Mouse (Mus musculus) forebrain, embryonic 12.5 days (tissue): ENCODE measurements at regions not wholly inside any gene's neighbourhood (a gene's known extent, or its start where the extent isn't known, plus 50 kb on each side); places are given as distances from the start of the nearest gene placed in this dataset.
"Not testable (repeated sequence)": the region's sequence is repeated elsewhere in the genome, so short reads cannot be mapped to it uniquely, and the experiment has no call there.

Source experiments
- ATAC-seq: fragments of 200-750 bp; cut with Nextera tagmentation; 2 replicates; pipeline ENCODE4 v1.8.0; 2017; ENCODE audit warnings: moderate TSS enrichment; ENCODE audit not compliant: low FRiP score
- H3K27ac ChIP-seq: fragments of 300-500 bp; sonication (generic); 2 replicates; pipeline ENCODE4 v1.5.1; 2016; ENCODE audit warnings: mild to moderate bottlenecking
- H3K27me3 ChIP-seq: fragments of 300-500 bp; sonication (generic); 2 replicates; pipeline ENCODE4 v1.6.1; 2016; ENCODE audit warnings: mild to moderate bottlenecking
- H3K36me3 ChIP-seq: fragments of 300-500 bp; sonication (generic); replicated peaks from 2 replicates; pipeline ENCODE4 v1.6.1; 2016; ENCODE audit warnings: mild to moderate bottlenecking
- H3K4me1 ChIP-seq: fragments of 300-500 bp; sonication (generic); 2 replicates; pipeline ENCODE4 v1.6.1; 2016
- H3K4me2 ChIP-seq: fragments of 300-500 bp; sonication (generic); 2 replicates; pipeline ENCODE4 v1.6.1; 2016; ENCODE audit warnings: mild to moderate bottlenecking, moderate library complexity
- H3K4me3 ChIP-seq: fragments of 300-500 bp; sonication (generic); replicated peaks from 2 replicates; pipeline ENCODE4 v1.5.1; 2016; ENCODE audit warnings: mild to moderate bottlenecking
- H3K9ac ChIP-seq: fragments of 300-500 bp; sonication (generic); 2 replicates; pipeline ENCODE4 v1.6.1; 2016; ENCODE audit warnings: mild to moderate bottlenecking
- H3K9me3 ChIP-seq: fragments of 300-500 bp; sonication (generic); 2 replicates; pipeline ENCODE4 v1.6.1; 2016
- WGBS: fragments of 180-500 bp; shearing (Covaris S2); methylation state at CpG from one replicate; pipeline ENCODE4 v1.1.7; 2016; 5-methylcytosine and 5-hydroxymethylcytosine counted together

GRCm38 (mm10) chr13:70216134-70216533, 413.9 kb downstream of the Med10 start:
- no peak overlapping the region for H3K4me2 ChIP-seq
- 77% methylated on average over 6 of the region's 6 CpGs for WGBS
- no peak overlapping the region for H3K27ac ChIP-seq
- H3K9me3 ChIP-seq: no peaks in the 10 kb centered on the region
- no peaks in the 10 kb centered on the region for H3K27me3 ChIP-seq
- peaks cover 17% of the 10 kb centered on the region for H3K4me1 ChIP-seq
- no peak for ATAC-seq
- H3K4me3 ChIP-seq: no peak overlapping the region
- no peaks in the 10 kb centered on the region for H3K36me3 ChIP-seq
- no peak overlapping the region for H3K9ac ChIP-seq

- Histone ChIP-seq H3K4me2 (no peak overlapping the region), H3K27ac (no peak overlapping the region), H3K36me3 (no peaks in the 10 kb centered on the region), H3K9ac (no peak overlapping the region), H3K4me1 (peaks cover 17% of the 10 kb centered on the region), H3K9me3 (no peaks in the 10 kb centered on the region), H3K27me3 (no peaks in the 10 kb centered on the region), H3K4me3 (no peak overlapping the region)
- ATAC-seq: no peak
- WGBS: 63% methylated on average over 15 of the region's 15 CpGs
These were observed 415.4 kb downstream of the Med10 start for GRCm38 (mm10) chr13:70217429-70218133.

GRCm38 (mm10) chr13:70223485-70223884, 413.9 kb downstream of the Ice1 start:
- no peak for ATAC-seq
- no peaks in the 10 kb centered on the region for H3K27me3 ChIP-seq
- no peaks in the 10 kb centered on the region for H3K9me3 ChIP-seq
- H3K36me3 ChIP-seq: no peaks in the 10 kb centered on the region
- 92% methylated on average over 5 of the region's 5 CpGs for WGBS
- no peaks in the 10 kb centered on the region for H3K4me1 ChIP-seq
- no peak overlapping the region for H3K4me3 ChIP-seq
- no peak overlapping the region for H3K4me2 ChIP-seq
- no peak overlapping the region for H3K9ac ChIP-seq
- H3K27ac ChIP-seq: no peak overlapping the region

- H3K4me3 ChIP-seq: no peak overlapping the region
- 81% methylated on average over 6 of the region's 6 CpGs for WGBS
- no peak for ATAC-seq
These were observed 410.3 kb downstream of the Ice1 start for GRCm38 (mm10) chr13:70227167-70227566.

GRCm38 (mm10) chr13:70233896-70234799, 403.3 kb downstream of the Ice1 start:
- Histone ChIP-seq H3K4me3 (peak overlapping the region; percentile 23; the same call in 1 of the 2 replicates), H3K4me1 (0 out of 2 replicates have a peak, but pooled peaks cover 4% of the 10 kb centered on the region), H3K4me2 (peak overlapping the region; percentile 44), H3K9ac (no peak overlapping the region), H3K36me3 (no peaks in the 10 kb centered on the region), H3K27ac (no peak overlapping the region), H3K9me3 (no peaks in the 10 kb centered on the region), H3K27me3 (peaks cover 9% of the 10 kb centered on the region)
- 22% methylated on average over 22 of the region's 22 CpGs for WGBS
- ATAC-seq: peak; percentile 93

More at GRCm38 (mm10) chr13:70227167-70227566, 410.3 kb downstream of the Ice1 start:
- H3K36me3 ChIP-seq: no peaks in the 10 kb centered on the region
- no peak overlapping the region for H3K4me2 ChIP-seq
- H3K4me1 ChIP-seq: no peaks in the 10 kb centered on the region
- H3K9ac ChIP-seq: no peak overlapping the region
- H3K27me3 ChIP-seq: no peaks in the 10 kb centered on the region
- no peak overlapping the region for H3K27ac ChIP-seq
- H3K9me3 ChIP-seq: no peaks in the 10 kb centered on the region

- H3K9me3 ChIP-seq: no peaks in the 10 kb centered on the region
- ATAC-seq: 0 out of 2 replicates have a peak, but pooled peaks have one; percentile 3
- no peak overlapping the region for H3K4me3 ChIP-seq
- H3K4me1 ChIP-seq: peaks cover 5% of the 10 kb centered on the region; the same call in 1 of the 2 replicates
- no peaks in the 10 kb centered on the region for H3K36me3 ChIP-seq
- no peak overlapping the region for H3K4me2 ChIP-seq
- no peak overlapping the region for H3K27ac ChIP-seq
- WGBS: 75% methylated on average over 4 of the region's 4 CpGs
- no peaks in the 10 kb centered on the region for H3K27me3 ChIP-seq
- H3K9ac ChIP-seq: no peak overlapping the region
These were observed 393.8 kb downstream of the Ice1 start for GRCm38 (mm10) chr13:70243598-70244157.

GRCm38 (mm10) chr13:70260003-70260496, 377.4 kb downstream of the Ice1 start:
- no peak overlapping the region for H3K4me2 ChIP-seq

GRCm38 (mm10) chr13:70263654-70264053, 373.8 kb downstream of the Ice1 start:
- Histone ChIP-seq H3K9ac (no peak overlapping the region), H3K27me3 (0 out of 2 replicates have a peak, but pooled peaks cover 3% of the 10 kb centered on the region), H3K9me3 (no peaks in the 10 kb centered on the region), H3K4me3 (no peak overlapping the region), H3K27ac (no peak overlapping the region), H3K4me1 (peaks cover 3% of the 10 kb centered on the region; the same call in 1 of the 2 replicates), H3K36me3 (no peaks in the 10 kb centered on the region), H3K4me2 (no peak overlapping the region)
- no peak for ATAC-seq
- WGBS: 90% methylated on average over 3 of the region's 3 CpGs

More at GRCm38 (mm10) chr13:70260003-70260496, 377.4 kb downstream of the Ice1 start:
- no peaks in the 10 kb centered on the region for H3K9me3 ChIP-seq
- H3K27ac ChIP-seq: no peak overlapping the region
- WGBS: 59% methylated on average over 12 of the region's 12 CpGs
- H3K4me3 ChIP-seq: no peak overlapping the region
- ATAC-seq: no peak
- H3K36me3 ChIP-seq: no peaks in the 10 kb centered on the region
- H3K27me3 ChIP-seq: 0 out of 2 replicates have a peak, but pooled peaks cover 3% of the 10 kb centered on the region
- H3K4me1 ChIP-seq: peaks cover 3% of the 10 kb centered on the region; the same call in 1 of the 2 replicates
- H3K9ac ChIP-seq: no peak overlapping the region

GRCm38 (mm10) chr13:70276884-70277378, 360.5 kb downstream of the Ice1 start:
- H3K4me3 ChIP-seq, H3K36me3 ChIP-seq, H3K4me1 ChIP-seq, H3K9ac ChIP-seq, H3K4me2 ChIP-seq, ATAC-seq, H3K27ac ChIP-seq, H3K9me3 ChIP-seq, H3K27me3 ChIP-seq: not testable (repeated sequence)
- WGBS: 90% methylated on average over 10 of the region's 10 CpGs

GRCm38 (mm10) chr13:70277667-70278591, 359.5 kb downstream of the Ice1 start:
- WGBS: 79% methylated on average over 13 of the region's 13 CpGs
- ATAC-seq: no peak
- Histone ChIP-seq H3K4me2 (no peak overlapping the region), H3K9me3 (no peaks in the 10 kb centered on the region), H3K27me3 (no peaks in the 10 kb centered on the region), H3K9ac (no peak overlapping the region), H3K27ac (0 out of 2 replicates have a peak overlapping the region, but pooled peaks have one; percentile 19), H3K36me3 (no peaks in the 10 kb centered on the region), H3K4me1 (peaks cover 9% of the 10 kb centered on the region; the same call in 1 of the 2 replicates), H3K4me3 (no peak overlapping the region)
